7 mouse cellular contexts compared by ENCODE assay signal in the genomic region with DNA sequence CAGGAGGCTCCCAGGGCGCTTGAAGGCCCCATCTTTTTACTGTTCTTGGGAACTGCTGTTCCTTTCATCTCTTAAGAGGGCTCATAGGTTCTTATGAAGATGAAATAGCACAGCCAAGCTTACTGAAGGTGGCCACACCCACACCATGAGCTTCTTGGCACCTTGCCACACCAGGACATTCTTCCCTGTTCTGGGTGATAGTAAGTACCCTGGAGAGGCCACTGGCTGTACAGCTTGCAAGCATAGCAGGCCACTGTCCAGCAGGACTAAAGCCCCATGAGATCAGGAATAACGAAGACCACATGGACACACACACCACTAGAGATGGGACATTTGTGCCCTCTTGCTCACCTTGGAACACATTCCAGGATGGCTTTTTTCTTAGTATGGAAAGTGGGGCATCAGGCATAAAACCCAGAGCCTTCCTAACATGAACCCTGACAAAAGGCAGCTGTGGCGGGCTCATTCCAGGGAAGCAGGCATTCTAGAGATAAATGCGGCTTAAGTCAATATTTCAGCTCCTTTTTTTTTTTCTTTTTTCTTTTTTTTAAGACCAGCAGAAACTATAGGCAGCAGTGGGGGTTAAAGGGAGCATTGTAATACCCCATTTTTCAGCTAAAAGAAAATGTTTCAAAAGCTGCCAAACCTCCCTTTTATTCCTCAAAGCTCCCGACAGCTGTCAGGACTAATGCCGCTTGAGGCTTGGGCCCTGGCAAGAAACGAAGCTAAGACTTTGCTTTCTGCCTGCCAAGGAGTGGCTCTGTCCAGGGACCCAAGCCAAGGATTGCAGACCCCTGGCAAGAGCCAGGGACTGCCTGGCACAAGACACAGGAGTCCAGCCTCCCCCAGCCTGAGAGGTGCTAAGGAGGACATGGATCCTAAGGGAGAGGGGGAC.
DNase-seq lines count a peak whose midpoint lies in the region; ATAC-seq and TF ChIP-seq lines count a peak whose summit lies in the region.

No protein-coding gene starts in this region.

- no peak overlapping the region for H3K4me3 ChIP-seq in heart, embryonic 13.5 days
- no peak overlapping the region for H3K4me3 ChIP-seq in midbrain, postnatal 0 days (ENCODE audit: low read depth, low read length)

- peak; percentile 57; the same call in 1 of the 2 replicates for ATAC-seq in heart, embryonic 13.5 days (ENCODE audit: extremely low read depth, insufficient number of reproducible peaks, low FRiP score, low TSS enrichment)
- peak; percentile 60 for ATAC-seq in midbrain, postnatal 0 days (ENCODE audit: low FRiP score)
- ATAC-seq in erythroid progenitor cell, adult 5-6 weeks (replicated peaks; ENCODE audit: low FRiP score, poor library complexity, severe bottlenecking), result no peak

- H3K36me3 ChIP-seq in heart, embryonic 13.5 days, result peaks cover 30% of the 10 kb centered on the region
- H3K36me3 ChIP-seq in midbrain, postnatal 0 days (ENCODE audit: insufficient read depth, low read length), result no peaks in the 10 kb centered on the region

- peak overlapping the region; percentile 83 for H3K27ac ChIP-seq in heart, embryonic 13.5 days (replicated peaks)
- peak overlapping the region; percentile 26 for H3K27ac ChIP-seq in midbrain, postnatal 0 days (ENCODE audit: low read depth, low read length)

- 48% methylated on average over 7 of the region's 7 CpGs for WGBS in heart, embryonic 13.5 days
- WGBS in midbrain, postnatal 0 days, result 33% methylated on average over 7 of the region's 7 CpGs

- H3K4me1 ChIP-seq in heart, embryonic 13.5 days, result peaks cover 28% of the 10 kb centered on the region
- H3K4me1 ChIP-seq in midbrain, postnatal 0 days (ENCODE audit: insufficient read depth, low read length), result no peaks in the 10 kb centered on the region

- no peaks in the 10 kb centered on the region for H3K9me3 ChIP-seq in heart, embryonic 13.5 days
- H3K9me3 ChIP-seq in midbrain, postnatal 0 days (ENCODE audit: low read length), result no peaks in the 10 kb centered on the region

- H3K9ac ChIP-seq in heart, embryonic 13.5 days, result 0 out of 2 replicates have a peak overlapping the region, but pooled peaks have one; percentile 26
- H3K9ac ChIP-seq in midbrain, postnatal 0 days (replicated peaks; ENCODE audit: low read length, poor library complexity, severe bottlenecking), result no peak overlapping the region

- H3K27me3 ChIP-seq in heart, embryonic 13.5 days (replicated peaks), result no peaks in the 10 kb centered on the region
- H3K27me3 ChIP-seq in midbrain, postnatal 0 days (ENCODE audit: insufficient read depth, low read length), result no peaks in the 10 kb centered on the region

- H3K4me2 ChIP-seq in heart, embryonic 13.5 days, result 0 out of 2 replicates have a peak overlapping the region, but pooled peaks have one; percentile 0
- no peak overlapping the region for H3K4me2 ChIP-seq in midbrain, postnatal 0 days (ENCODE audit: low read depth, low read length, poor library complexity, severe bottlenecking)

- no peak for TF ChIP-seq CTCF in midbrain, postnatal 0 days (IDR thresholded peaks at IDR 0.05)

- peak; percentile 38 to 41 for DNase-seq in layer of hippocampus, adult 8-10 months (ENCODE audit: low spot score in 2 of 2)
- DNase-seq in layer of hippocampus, adult 11-12 months (ENCODE audit: low spot score), result no peak
- DNase-seq in adrenal gland, postnatal 25 days, result peak; percentile 45
- DNase-seq in kidney, postnatal 4 days, result peak; percentile 60 to 73
- DNase-seq in midbrain, postnatal 0 days (ENCODE audit: low spot score), result peak; percentile 86
